Mouse (Mus musculus) CH12F3 (cell line): ENCODE measurements around the gene Cntnap2.

ENCODE experiments used
- in situ Hi-C: fragments of 300-500 bp; cut with MboI; formaldehyde crosslinking; loops from 2 replicates; pipeline ENCODE4 v1.14.3; 2020; ENCODE audit warnings: low sequenced_read_pairs

Gene Cntnap2

DNA sequence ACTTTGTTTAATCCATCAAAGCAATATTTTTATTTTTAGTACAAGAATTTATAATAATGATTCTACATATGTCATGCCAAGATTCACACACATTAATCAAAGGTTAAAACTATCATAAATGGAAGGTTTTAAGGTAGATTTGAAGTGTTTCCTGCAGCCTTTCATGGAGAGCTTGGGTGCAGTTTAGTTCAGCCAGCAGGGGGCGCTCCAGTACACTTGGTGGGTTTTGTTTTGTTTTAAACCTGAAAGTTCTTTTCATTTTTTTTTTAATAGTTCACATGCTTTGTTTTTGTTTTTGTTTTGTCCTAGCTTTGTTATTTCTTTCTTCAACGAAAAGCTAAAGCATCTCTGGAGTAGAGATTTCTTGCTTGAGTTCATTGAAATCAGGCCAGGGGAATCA, 264.3 kb downstream of the Cntnap2 start:
- in situ Hi-C loops, result no loop called here

GRCm38 (mm10) chr6:45327952-45328485, 268.9 kb downstream of the Cntnap2 start:
- in situ Hi-C loops, result no loop called here

GRCm38 (mm10) chr6:45345396-45345795, 286.2 kb downstream of the Cntnap2 start:
- in situ Hi-C loops, result no loop called here

DNA sequence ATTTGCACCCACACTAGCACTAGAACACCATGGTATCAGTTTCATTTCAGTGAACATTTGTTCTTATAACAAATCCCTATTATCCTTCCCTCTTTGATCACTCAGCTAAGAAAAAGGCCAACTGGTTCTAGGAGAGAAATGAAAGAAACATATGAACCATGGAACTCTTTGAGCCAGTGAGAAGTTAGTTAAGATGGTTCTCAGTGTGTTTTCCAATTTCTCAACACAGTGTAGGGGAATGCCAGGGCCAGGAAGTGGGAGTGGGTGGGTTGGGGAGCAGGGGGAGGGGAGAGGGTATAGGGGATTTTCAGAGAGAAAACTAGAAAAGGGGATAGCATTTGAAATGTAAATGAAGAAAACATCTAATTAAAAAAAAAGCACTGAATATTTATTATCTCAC, 286.8 kb downstream of the Cntnap2 start:
- in situ Hi-C loops, result no loop called here

GRCm38 (mm10) chr6:45366442-45366841, 307.3 kb downstream of the Cntnap2 start:
- in situ Hi-C loops, result no loop called here

DNA sequence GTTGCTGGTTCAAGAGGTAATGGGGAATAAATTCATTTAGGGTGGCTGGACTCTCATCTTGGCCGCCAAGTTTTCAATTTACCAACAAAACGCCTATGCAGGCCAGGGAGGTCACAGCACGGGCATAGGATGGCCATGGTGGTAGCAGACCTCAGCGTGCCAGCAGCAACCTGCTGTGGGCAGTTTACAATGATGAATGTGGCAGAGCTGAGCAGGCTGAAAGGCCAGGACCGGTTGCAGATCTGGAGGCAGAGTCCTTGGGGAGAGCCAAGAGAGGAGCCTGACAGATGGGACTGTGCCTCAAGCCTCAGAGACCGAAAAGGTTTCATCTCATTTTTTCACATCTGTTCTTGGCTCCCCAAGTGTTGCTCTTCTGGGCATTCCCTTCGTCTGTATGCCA, 322.0 kb downstream of the Cntnap2 start:
- in situ Hi-C loops, result no loop called here

DNA sequence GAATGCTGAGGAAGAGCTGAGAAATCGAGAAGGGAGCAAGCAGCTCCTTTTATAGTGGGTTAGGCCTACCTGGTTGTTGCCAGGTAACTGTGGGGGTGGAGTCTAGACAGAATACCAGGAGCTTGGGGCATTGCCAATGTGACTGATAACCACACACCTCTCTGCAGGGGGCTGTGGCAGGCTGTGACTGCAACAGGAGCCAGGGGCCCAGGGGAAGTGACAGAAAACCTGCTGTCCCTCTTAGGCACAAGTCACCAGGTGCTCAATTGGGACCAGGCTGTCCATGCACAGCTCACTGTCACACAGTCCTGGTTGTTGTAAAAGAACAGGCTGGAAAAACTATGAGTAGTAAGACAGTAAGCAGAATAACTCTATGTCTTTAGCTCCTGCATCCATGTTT, 329.9 kb downstream of the Cntnap2 start:
- in situ Hi-C loops, result no loop called here

- in situ Hi-C loops, result no loop called here
Observed at GRCm38 (mm10) chr6:45413629-45414028, 354.5 kb downstream of the Cntnap2 start.

DNA sequence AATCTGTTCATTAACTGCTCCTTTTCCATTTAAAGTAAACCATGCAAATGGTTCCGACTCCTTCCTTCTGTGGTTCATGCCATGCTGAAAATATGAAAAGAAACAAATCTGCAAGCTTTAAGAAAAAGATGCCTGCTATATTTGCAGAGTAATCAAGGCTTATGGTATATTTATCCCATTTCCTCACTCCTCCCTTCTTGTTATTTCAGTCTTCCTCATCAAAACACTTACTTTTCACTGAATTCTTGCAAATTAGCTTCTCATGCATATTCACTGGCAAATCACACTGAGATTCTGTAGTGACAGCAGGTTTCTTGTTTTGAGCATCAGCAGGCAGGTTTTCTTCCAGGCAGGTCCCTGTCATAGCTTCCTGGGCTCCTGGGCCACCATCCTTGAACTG, 396.3 kb downstream of the Cntnap2 start:
- in situ Hi-C loops, result no loop called here

- in situ Hi-C loops, result no loop called here
Observed at GRCm38 (mm10) chr6:45518221-45518620, 459.1 kb downstream of the Cntnap2 start.

GRCm38 (mm10) chr6:45536999-45537398, 477.8 kb downstream of the Cntnap2 start:
- in situ Hi-C loops, result no loop called here

- in situ Hi-C loops, result no loop called here
Observed at GRCm38 (mm10) chr6:45544319-45544875, 485.2 kb downstream of the Cntnap2 start.

DNA sequence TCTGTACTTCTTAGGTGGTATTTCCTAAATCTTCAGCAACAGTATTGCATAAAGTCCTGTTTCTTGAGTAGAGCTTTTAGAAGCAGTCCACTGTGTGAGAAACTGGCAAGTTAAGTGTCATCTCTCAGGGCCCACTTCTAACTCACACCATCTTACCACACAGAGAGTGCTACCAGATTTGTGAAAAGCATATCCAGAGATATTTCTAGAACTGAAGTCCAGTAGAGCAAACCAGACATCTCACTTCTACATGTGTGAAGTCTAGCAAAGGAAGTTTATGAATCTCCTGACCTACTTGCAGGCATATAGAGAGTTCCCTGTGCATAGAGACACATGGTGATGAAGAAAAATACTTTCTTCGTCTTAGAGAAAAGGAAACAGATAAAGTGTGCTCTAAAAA, 500.6 kb downstream of the Cntnap2 start:
- in situ Hi-C loops, result no loop called here

GRCm38 (mm10) chr6:45584467-45585094, 525.4 kb downstream of the Cntnap2 start:
- in situ Hi-C loops, result no loop called here

GRCm38 (mm10) chr6:45589084-45589483, 529.9 kb downstream of the Cntnap2 start:
- in situ Hi-C loops, result no loop called here

- in situ Hi-C loops, result no loop called here
Observed at GRCm38 (mm10) chr6:45647017-45647416, 587.9 kb downstream of the Cntnap2 start.

DNA sequence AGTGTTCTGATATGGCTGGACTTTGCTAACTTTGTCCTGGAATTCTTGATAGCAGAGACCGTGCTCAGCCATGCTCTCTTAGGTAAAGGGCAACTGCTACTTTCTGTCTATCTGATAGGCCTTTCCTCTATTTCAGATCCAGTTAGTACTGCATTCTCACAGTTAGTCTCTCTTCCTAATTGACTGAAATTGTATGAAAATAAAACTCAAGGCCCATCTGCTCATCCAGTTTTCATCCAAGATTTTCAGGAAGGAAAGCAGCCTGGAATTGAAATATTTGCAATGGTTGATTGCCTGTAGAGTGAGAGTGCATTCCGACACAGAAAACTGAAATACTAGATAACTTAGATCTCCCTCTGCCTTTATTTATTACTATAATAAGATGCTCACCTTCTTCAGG, 589.3 kb downstream of the Cntnap2 start:
- in situ Hi-C loops, result no loop called here

GRCm38 (mm10) chr6:45700287-45700686, 641.1 kb downstream of the Cntnap2 start:
- in situ Hi-C loops, result no loop called here

- in situ Hi-C loops, result no loop called here
Observed at GRCm38 (mm10) chr6:45791612-45792011, 732.5 kb downstream of the Cntnap2 start.

- in situ Hi-C loops, result no loop called here
Observed at GRCm38 (mm10) chr6:45841626-45842341, 782.6 kb downstream of the Cntnap2 start.

GRCm38 (mm10) chr6:45843736-45844135, 784.6 kb downstream of the Cntnap2 start:
- in situ Hi-C loops, result no loop called here

DNA sequence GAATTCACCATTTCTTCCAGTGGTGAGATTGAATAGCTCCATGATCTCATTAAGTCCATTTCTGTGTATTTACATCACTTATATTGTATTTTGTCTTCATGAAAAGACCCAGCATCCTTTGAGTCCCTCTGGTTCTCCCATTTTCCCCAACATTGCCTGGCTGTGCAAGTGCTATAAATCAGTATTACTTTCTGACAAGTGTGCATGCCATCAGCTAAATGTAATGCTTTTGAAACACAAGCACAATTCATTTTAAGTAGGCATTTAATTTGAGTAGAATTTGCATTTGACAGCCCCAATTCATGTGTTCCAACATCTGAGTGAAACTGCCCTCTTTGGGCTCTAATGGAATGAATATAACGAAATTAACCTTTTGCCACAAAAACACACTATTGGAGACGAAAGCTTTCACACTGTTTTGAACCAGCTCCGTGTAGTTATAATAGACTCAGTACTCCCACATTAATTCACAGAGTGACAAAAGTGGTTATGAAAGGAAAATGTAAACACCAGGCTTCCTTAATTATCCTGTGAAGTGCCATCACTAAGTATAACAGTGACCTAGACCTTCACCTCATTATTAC, 812.3 kb downstream of the Cntnap2 start:
- in situ Hi-C loops, result no loop called here
